Mouse (Mus musculus) layer of hippocampus, adult 9-10 months (tissue): Measurements from ENCODE around the gene Lrrc75b.
"Not testable (repeated sequence)": the region's sequence is repeated elsewhere in the genome, so short reads cannot be mapped to it uniquely, and the experiment has no call there.

Experiments
- DNase-seq: peaks from one replicate; pipeline ENCODE4 v3.0.0; 2022; ENCODE audit warnings: low spot score

The Lrrc75b gene

GRCm38 (mm10) chr10:75534216-75534615 is 25.9 kb downstream of the Lrrc75b start:
- DNase-seq = no peak

GRCm38 (mm10) chr10:75531532-75532090 is 28.5 kb downstream of the Lrrc75b start:
- no peak for DNase-seq

GRCm38 (mm10) chr10:75530322-75530721 is 29.8 kb downstream of the Lrrc75b start:
- DNase-seq = no peak

- DNase-seq = not testable (repeated sequence)
Measured at GRCm38 (mm10) chr10:75525450-75525849, 34.7 kb downstream of the Lrrc75b start.

- DNase-seq = no peak
Measured at GRCm38 (mm10) chr10:75521643-75522042, 38.5 kb downstream of the Lrrc75b start.

GRCm38 (mm10) chr10:75520581-75520980 is 39.5 kb downstream of the Lrrc75b start:
- no peak for DNase-seq

GRCm38 (mm10) chr10:75517758-75518143 is 42.4 kb downstream of the Lrrc75b start, which contains the start of gene Gucd1:
Gene Gucd1 (minus strand): TSS chr10:75517972.
- peak; percentile 98 for DNase-seq

GRCm38 (mm10) chr10:75517073-75517757 is 42.9 kb downstream of the Lrrc75b start, which contains the start of gene Snrpd3:
Gene Snrpd3 (plus strand): TSS chr10:75517551.
- DNase-seq = peak; percentile 66

GRCm38 (mm10) chr10:75516724-75517072 is 43.4 kb downstream of the Lrrc75b start:
- no peak for DNase-seq

- no peak for DNase-seq
Measured at GRCm38 (mm10) chr10:75516038-75516723, 43.9 kb downstream of the Lrrc75b start.

- no peak for DNase-seq
Measured at GRCm38 (mm10) chr10:75515216-75516037, 44.7 kb downstream of the Lrrc75b start.

- DNase-seq = no peak
Measured at GRCm38 (mm10) chr10:75514361-75514760, 45.8 kb downstream of the Lrrc75b start.

GRCm38 (mm10) chr10:75513306-75514067 is 46.6 kb downstream of the Lrrc75b start:
- no peak for DNase-seq

GRCm38 (mm10) chr10:75512796-75513195 is 47.3 kb downstream of the Lrrc75b start:
- DNase-seq = no peak

- DNase-seq = no peak
Measured at GRCm38 (mm10) chr10:75511897-75512296, 48.2 kb downstream of the Lrrc75b start.

GRCm38 (mm10) chr10:75511060-75511459 is 49.1 kb downstream of the Lrrc75b start:
- DNase-seq = no peak

- no peak for DNase-seq
Measured at GRCm38 (mm10) chr10:75510446-75510845, 49.7 kb downstream of the Lrrc75b start.

GRCm38 (mm10) chr10:75505928-75506327 is 54.2 kb downstream of the Lrrc75b start:
- not testable (repeated sequence) for DNase-seq

- no peak for DNase-seq
Measured at GRCm38 (mm10) chr10:75505130-75505495, 55.0 kb downstream of the Lrrc75b start.

- no peak for DNase-seq
Measured at GRCm38 (mm10) chr10:75504234-75505129, 55.6 kb downstream of the Lrrc75b start.

- DNase-seq = no peak
Measured at GRCm38 (mm10) chr10:75503692-75504091, 56.4 kb downstream of the Lrrc75b start.
